8 mouse cellular contexts compared by ENCODE assay signal in the genomic region with DNA sequence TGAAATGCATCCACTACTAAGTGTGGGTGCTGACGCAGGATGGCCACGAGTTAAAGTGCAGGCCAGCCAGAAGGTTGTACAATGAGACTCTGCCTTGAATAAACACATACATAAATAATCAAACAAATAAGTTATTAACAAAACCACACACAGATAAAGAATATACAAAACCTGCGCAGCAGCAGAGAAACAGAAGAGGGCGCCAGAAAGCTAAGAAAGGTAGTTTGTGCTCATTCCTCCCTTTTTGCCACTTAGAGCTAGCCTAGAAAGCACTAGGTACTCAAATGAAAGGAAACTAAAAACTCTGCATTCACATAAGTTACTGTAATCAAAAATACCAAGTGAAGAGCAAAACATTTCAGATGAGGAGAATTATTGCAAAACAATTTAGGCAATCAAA. TPM values are rescaled to one million over a fixed set of nuclear protein-coding genes. Genes with fewer than 3 reads are reported as not detected.
A peak's percentile ranks its signal among the peaks of the same experiment; 100 is the strongest.
DNase-seq lines count a peak whose midpoint lies in the region; ATAC-seq lines count a peak whose summit lies in the region.

No protein-coding gene starts in this region.

- H3K4me1 ChIP-seq in neural tube, embryonic 11.5 days (ENCODE audit: control insufficient read depth, insufficient read depth, low read length) = no peaks in the 10 kb centered on the region
- H3K4me1 ChIP-seq in neural tube, embryonic 15.5 days = no peaks in the 10 kb centered on the region

- no peak overlapping the region for H3K9ac ChIP-seq in neural tube, embryonic 11.5 days (ENCODE audit: low read length)
- H3K9ac ChIP-seq in neural tube, embryonic 15.5 days (replicated peaks) = no peak overlapping the region

- no peaks in the 10 kb centered on the region; the same call in 1 of the 2 replicates for H3K9me3 ChIP-seq in neural tube, embryonic 11.5 days (ENCODE audit: control insufficient read depth, low read length)
- no peaks in the 10 kb centered on the region for H3K9me3 ChIP-seq in neural tube, embryonic 15.5 days (replicated peaks)

- no peak overlapping the region for H3K4me2 ChIP-seq in neural tube, embryonic 11.5 days (ENCODE audit: low read depth)
- H3K4me2 ChIP-seq in neural tube, embryonic 15.5 days = no peak overlapping the region

- H3K36me3 ChIP-seq in neural tube, embryonic 11.5 days (ENCODE audit: control insufficient read depth, insufficient read depth, low read length) = no peaks in the 10 kb centered on the region
- no peaks in the 10 kb centered on the region for H3K36me3 ChIP-seq in neural tube, embryonic 15.5 days

- no peak for ATAC-seq in neural tube, embryonic 11.5 days (ENCODE audit: insufficient read depth, low FRiP score, low TSS enrichment)
- ATAC-seq in neural tube, embryonic 15.5 days (ENCODE audit: low FRiP score) = no peak

- H3K4me3 ChIP-seq in neural tube, embryonic 11.5 days (ENCODE audit: low read depth, low read length) = no peak overlapping the region
- no peak overlapping the region for H3K4me3 ChIP-seq in neural tube, embryonic 15.5 days (replicated peaks)

- H3K27ac ChIP-seq in neural tube, embryonic 11.5 days (ENCODE audit: low read depth, low read length) = no peak overlapping the region
- H3K27ac ChIP-seq in neural tube, embryonic 15.5 days (replicated peaks) = no peak overlapping the region

- 28% methylated on average over 4 of the region's 4 CpGs for WGBS in neural tube, embryonic 11.5 days
- WGBS in neural tube, embryonic 15.5 days = 36% methylated on average over 4 of the region's 4 CpGs

- DNase-seq in cerebellum, adult 11 months = peak; percentile 16
- no peak for DNase-seq in cerebellum, adult 11-12 months
- peak; percentile 40 for DNase-seq in neural tube, embryonic 11.5 days (ENCODE audit: low spot score)
- peak; percentile 43 for DNase-seq in cerebellum, adult 8-10 months
- peak; percentile 65 for DNase-seq in heart, postnatal 4 days
- DNase-seq in left cerebral cortex, postnatal 25 days (ENCODE audit: low spot score in 2 of 2) = peak; percentile 52 to 66
- DNase-seq in retina, embryonic 14.5 days (ENCODE audit: low spot score) = peak; percentile 80

- no peaks in the 10 kb centered on the region for H3K27me3 ChIP-seq in neural tube, embryonic 11.5 days (ENCODE audit: control insufficient read depth, insufficient read depth, low read length)
- no peaks in the 10 kb centered on the region for H3K27me3 ChIP-seq in neural tube, embryonic 15.5 days (replicated peaks)

- intact Hi-C loops in left cerebral cortex, postnatal 25 days (cut with DNase I) = loop anchor here (5.0 kb wide), 2 partner anchors 69 to 84 kb away; partner anchors contain the start of gene Oxct1

RNA-seq across cellular contexts. Expression of gene Fbxo4, which starts 21.4 kb away (rescaled TPM):
- polyA plus RNA-seq in neural tube, embryonic 11.5 days (2014; fragmentation: Nextera tagmentation; extraction: Ambion mirVana) = 4.8 and 4.9 TPM in 2 replicates
- 9.0 and 10.7 TPM in 2 replicates for polyA plus RNA-seq in neural tube, embryonic 15.5 days (2015; fragmentation: Nextera tagmentation; extraction: Ambion mirVana)
- total RNA-seq in heart, postnatal 4 days (2021) = 10 to 100 TPM; 11.2 to 12.2 TPM
- total RNA-seq in left cerebral cortex, postnatal 25 days (2021) = 1 to 10 TPM; 7.8 to 8.5 TPM

RNA-seq across cellular contexts. Expression of gene AW549877, which starts 37.6 kb away (rescaled TPM):
- polyA plus RNA-seq in neural tube, embryonic 11.5 days (2014; fragmentation: Nextera tagmentation; extraction: Ambion mirVana) = 67.0 and 69.7 TPM in 2 replicates
- 34.2 and 34.4 TPM in 2 replicates for polyA plus RNA-seq in neural tube, embryonic 15.5 days (2015; fragmentation: Nextera tagmentation; extraction: Ambion mirVana)
- 10 to 100 TPM; 20.9 to 21.5 TPM for total RNA-seq in heart, postnatal 4 days (2021)
- total RNA-seq in left cerebral cortex, postnatal 25 days (2021) = 10 to 100 TPM; 43.8 to 49.9 TPM
